Mouse (Mus musculus): ENCODE results near the gene Mfsd6. TPM values are rescaled to one million over a fixed set of nuclear protein-coding genes. Genes with fewer than 3 reads are reported as not detected.

Mfsd6 gene
- 5.2 and 6.1 TPM in 2 replicates for polyA plus RNA-seq (2015; fragmentation: Nextera tagmentation; extraction: Ambion mirVana)

DNA sequence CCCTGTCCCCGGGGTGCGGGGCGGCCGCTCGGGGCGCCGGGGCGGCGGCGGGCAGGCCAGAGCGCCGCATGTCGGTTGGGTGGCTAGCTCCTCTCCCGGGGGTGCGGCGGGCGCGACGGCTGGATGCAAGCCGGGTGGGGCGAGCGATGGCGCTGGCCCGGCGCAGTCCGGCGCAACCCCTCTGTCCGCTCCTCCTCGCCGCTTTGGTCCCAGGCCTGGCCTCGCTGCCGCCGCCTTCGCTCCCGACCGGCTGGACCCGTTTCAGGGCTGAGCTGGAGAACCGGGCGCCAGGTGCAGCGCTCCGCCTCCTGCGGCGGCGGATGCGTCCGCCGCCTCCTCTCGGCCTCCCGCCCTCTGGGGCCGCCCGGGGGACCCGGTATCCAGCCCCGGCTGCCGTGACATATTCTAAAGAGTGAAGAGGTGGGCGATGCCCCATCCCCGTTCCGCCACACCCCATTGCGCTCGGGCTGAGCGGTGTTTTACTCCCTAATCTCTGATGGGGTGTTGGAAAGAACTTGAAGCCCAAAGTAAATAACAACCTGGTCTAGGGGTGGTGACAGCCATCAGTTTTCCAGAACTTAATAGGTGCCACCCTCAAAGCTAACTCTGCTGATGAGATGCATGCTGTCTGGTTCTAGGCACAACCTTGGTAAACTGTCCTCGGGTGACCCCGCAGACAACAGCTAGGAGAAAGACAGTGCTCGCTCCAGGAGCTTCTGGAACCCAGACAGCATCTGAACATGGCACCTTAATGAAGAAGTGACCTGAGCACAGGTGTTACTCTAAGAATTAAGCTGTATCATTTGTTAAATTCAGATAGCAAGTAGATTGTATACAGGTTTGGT lies at the start of gene Mfsd6:
Gene Mfsd6, minus strand, starts transcription at position 407 of the 845 bp plus-strand sequence.
- Histone ChIP-seq H3K27me3 (ENCODE audit: control insufficient read depth, insufficient read depth, low read length) (no peaks in the 10 kb centered on the region), H3K4me3 (replicated peaks; ENCODE audit: low read length) (peak within 1 kb of the TSS; percentile 86), H3K9me3 (replicated peaks; ENCODE audit: control insufficient read depth, low read length) (no peaks in the 10 kb centered on the region), H3K4me2 (ENCODE audit: low read depth, low read length) (peak within 1 kb of the TSS; percentile 88), H3K4me1 (ENCODE audit: control insufficient read depth, insufficient read depth, low read length) (peaks cover 3% of the 10 kb centered on the region; the same call in 1 of the 2 replicates), H3K9ac (ENCODE audit: low read length) (peak within 1 kb of the TSS; percentile 75), H3K27ac (ENCODE audit: low read length) (peak within 1 kb of the TSS; percentile 58), H3K36me3 (ENCODE audit: control insufficient read depth, insufficient read depth, low read length) (no peaks in the 10 kb centered on the region)
- 2% methylated on average over 57 of the region's 63 CpGs for WGBS
- peak; percentile 84 for ATAC-seq (ENCODE audit: insufficient read depth, low FRiP score)

DNA sequence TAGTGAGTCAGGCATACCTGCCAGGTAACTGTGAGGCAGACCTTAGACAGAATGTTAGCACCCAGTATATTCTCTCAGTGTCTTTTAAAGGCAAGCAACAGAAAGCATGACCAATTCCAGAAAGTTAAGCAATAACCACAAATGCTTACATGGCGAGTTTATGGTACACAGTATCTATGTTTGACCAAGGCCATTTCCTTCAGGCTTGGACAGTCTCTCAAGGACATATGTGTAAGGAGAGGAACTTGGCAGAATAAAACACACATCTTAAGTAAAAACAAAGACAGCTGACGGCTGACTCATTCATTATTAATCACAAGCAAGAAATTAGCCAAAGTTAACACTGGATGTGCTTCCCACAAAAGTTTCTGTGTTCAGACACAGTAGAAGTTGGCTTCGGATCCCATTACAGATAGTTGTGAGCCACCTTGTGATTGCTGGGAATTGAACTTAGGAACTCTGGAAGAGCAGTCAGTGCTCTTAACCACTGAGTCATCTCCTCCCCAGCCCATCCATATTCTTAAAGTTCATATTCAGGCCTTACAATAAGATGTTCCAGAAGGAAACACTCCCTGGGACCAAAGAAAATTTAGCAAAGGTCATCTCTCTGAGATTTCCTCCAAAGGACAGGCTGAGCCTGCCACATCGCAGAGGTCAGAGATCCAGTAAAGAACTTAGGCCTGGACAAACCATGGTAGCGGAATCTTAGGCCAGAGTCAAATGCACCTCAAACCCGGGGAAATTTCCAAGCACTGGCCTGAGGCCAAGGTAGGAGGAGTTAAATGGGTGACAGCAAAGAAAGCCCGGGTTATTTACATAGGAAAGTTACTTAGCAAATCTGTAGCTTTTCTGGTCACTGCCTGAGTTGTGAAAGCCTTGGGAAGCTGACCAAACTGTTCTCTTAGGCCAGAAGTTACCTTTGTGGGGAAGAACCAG lies 38.2 kb upstream of the Mfsd6 start:
- no peak overlapping the region for H3K4me3 ChIP-seq (replicated peaks; ENCODE audit: low read length)
- no peak overlapping the region for H3K27ac ChIP-seq (ENCODE audit: low read length)
- 59% methylated on average over 7 of the region's 7 CpGs for WGBS
- H3K36me3 ChIP-seq (ENCODE audit: control insufficient read depth, insufficient read depth, low read length), result no peaks in the 10 kb centered on the region
- no peak overlapping the region for H3K9ac ChIP-seq (ENCODE audit: low read length)
- H3K4me2 ChIP-seq (ENCODE audit: low read depth, low read length), result no peak overlapping the region
- H3K27me3 ChIP-seq (ENCODE audit: control insufficient read depth, insufficient read depth, low read length), result no peaks in the 10 kb centered on the region
- no peaks in the 10 kb centered on the region for H3K4me1 ChIP-seq (ENCODE audit: control insufficient read depth, insufficient read depth, low read length)
- ATAC-seq (ENCODE audit: insufficient read depth, low FRiP score), result peak; percentile 50
- no peaks in the 10 kb centered on the region for H3K9me3 ChIP-seq (replicated peaks; ENCODE audit: control insufficient read depth, low read length)

DNA sequence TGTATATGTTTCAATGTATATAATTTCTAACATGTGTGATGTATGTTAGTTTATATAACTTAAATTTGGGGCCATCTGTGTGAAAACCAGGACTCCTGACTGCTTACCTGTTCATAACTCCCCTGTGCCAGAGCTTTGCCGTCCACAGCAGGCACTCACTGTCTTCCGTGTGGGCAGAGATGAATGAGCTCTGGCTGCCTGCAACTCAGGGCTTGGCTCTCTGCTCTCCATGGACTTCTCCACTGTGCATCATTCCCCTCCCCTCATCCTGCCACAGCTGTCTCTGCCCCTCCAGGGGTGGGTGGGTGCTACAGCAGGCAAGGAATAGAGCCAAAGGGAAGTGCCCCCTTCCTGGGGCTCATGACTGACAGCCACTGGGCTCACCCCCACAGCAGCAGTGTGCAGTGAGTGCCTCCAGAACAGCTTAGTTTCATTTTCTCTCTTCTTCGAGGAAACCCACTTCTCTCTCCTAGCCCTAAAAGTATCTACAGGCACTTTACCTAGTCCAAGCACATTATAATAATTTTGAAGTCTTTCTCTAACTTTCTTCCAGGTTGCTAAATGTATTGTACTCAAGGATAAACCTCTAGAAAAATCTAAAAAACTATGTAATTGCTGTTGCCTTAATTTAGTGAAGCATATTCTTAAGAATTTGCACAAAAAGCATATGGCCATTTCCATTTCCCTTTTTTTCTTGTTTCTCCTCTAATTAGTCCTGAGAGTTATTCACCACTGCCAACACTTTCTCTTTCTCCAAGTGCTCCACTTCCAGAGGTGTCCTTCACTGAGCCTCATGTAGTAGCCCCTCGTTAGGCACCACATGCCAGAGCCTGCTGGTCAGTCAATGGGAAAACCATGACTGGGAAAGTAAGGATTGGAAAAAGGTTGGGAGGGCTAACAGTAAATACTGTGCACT lies 36.9 kb upstream of the Mfsd6 start:
- WGBS, result 51% methylated on average over 4 of the region's 4 CpGs
- Histone ChIP-seq H3K9ac (ENCODE audit: low read length) (no peak overlapping the region), H3K36me3 (ENCODE audit: control insufficient read depth, insufficient read depth, low read length) (no peaks in the 10 kb centered on the region), H3K4me2 (ENCODE audit: low read depth, low read length) (no peak overlapping the region), H3K4me1 (ENCODE audit: control insufficient read depth, insufficient read depth, low read length) (no peaks in the 10 kb centered on the region), H3K4me3 (replicated peaks; ENCODE audit: low read length) (no peak overlapping the region), H3K9me3 (replicated peaks; ENCODE audit: control insufficient read depth, low read length) (no peaks in the 10 kb centered on the region), H3K27me3 (ENCODE audit: control insufficient read depth, insufficient read depth, low read length) (no peaks in the 10 kb centered on the region), H3K27ac (ENCODE audit: low read length) (0 out of 2 replicates have a peak overlapping the region, but pooled peaks have one; percentile 33)
- ATAC-seq (ENCODE audit: insufficient read depth, low FRiP score), result no peak

DNA sequence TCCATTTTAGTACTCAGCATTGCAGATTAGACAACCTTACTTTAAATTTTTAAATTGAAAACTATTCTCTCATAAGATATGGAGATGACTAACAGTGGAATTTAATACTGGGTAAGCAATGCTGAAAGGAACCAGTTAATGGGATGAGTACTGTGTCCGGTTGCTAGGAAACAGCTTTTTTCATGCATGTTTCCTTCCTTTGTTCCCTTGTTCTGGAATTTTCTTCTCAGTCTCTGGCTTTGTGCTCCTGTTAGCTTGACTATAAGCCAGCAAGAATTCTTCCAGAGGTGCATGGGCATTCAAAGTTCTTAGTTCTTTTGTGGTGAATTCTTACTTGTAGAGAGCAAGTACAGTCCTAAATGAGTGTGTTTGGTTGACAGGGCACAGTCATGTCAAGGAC lies 30.9 kb upstream of the Mfsd6 start:
- 87% methylated on average over 1 of the region's 1 CpGs for WGBS
- no peaks in the 10 kb centered on the region for H3K36me3 ChIP-seq (ENCODE audit: control insufficient read depth, insufficient read depth, low read length)
- no peak overlapping the region for H3K9ac ChIP-seq (ENCODE audit: low read length)
- no peaks in the 10 kb centered on the region for H3K4me1 ChIP-seq (ENCODE audit: control insufficient read depth, insufficient read depth, low read length)
- H3K9me3 ChIP-seq (replicated peaks; ENCODE audit: control insufficient read depth, low read length), result no peaks in the 10 kb centered on the region
- no peak for ATAC-seq (ENCODE audit: insufficient read depth, low FRiP score)
- H3K4me3 ChIP-seq (replicated peaks; ENCODE audit: low read length), result no peak overlapping the region
- no peak overlapping the region for H3K27ac ChIP-seq (ENCODE audit: low read length)
- no peaks in the 10 kb centered on the region for H3K27me3 ChIP-seq (ENCODE audit: control insufficient read depth, insufficient read depth, low read length)
- H3K4me2 ChIP-seq (ENCODE audit: low read depth, low read length), result no peak overlapping the region

DNA sequence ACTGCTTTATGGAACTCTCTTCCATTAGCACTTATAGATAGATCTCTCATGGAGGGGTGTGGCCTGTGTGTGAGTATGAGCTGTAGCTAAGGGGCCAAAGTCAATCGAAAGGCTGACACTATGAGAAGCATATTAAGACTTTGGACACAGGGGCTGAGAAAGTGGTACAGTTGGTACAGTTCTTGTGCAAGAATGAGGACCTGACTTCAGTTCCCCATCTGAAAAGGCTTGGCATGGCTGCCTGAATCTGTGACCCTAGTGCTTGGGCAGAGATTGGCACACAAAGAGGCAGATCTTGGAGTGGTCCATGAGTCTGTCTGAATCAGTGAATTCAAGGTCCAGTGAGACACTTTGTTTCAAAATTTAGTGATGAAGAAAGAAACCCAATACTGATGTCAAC lies 27.1 kb upstream of the Mfsd6 start:
- Histone ChIP-seq H3K9ac (ENCODE audit: low read length) (no peak overlapping the region), H3K27me3 (ENCODE audit: control insufficient read depth, insufficient read depth, low read length) (no peaks in the 10 kb centered on the region), H3K27ac (ENCODE audit: low read length) (no peak overlapping the region), H3K9me3 (replicated peaks; ENCODE audit: control insufficient read depth, low read length) (no peaks in the 10 kb centered on the region), H3K4me2 (ENCODE audit: low read depth, low read length) (no peak overlapping the region), H3K4me1 (ENCODE audit: control insufficient read depth, insufficient read depth, low read length) (no peaks in the 10 kb centered on the region), H3K36me3 (ENCODE audit: control insufficient read depth, insufficient read depth, low read length) (no peaks in the 10 kb centered on the region), H3K4me3 (replicated peaks; ENCODE audit: low read length) (no peak overlapping the region)
- 100% methylated on average over 1 of the region's 1 CpGs for WGBS
- no peak for ATAC-seq (ENCODE audit: insufficient read depth, low FRiP score)

DNA sequence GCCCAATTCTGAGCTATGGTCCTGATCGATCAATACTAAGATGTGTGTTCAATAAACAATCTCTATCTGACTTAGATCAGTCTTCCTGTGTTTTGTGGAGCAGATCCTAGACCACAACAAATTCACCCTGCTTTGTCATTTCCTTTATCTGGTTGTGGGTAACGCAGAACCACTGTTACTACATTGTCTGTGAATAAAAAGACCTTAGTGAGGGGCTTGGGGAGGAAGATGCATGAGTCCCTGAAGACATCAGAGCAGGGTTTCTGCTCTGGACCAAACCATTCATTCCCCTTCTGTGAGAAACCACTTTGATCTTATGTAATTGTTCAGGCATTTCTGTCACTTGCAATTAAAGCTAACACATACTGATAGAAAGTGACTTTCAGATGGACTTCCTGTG lies 26.6 kb upstream of the Mfsd6 start:
- H3K4me1 ChIP-seq (ENCODE audit: control insufficient read depth, insufficient read depth, low read length), result no peaks in the 10 kb centered on the region
- H3K4me2 ChIP-seq (ENCODE audit: low read depth, low read length), result no peak overlapping the region
- H3K36me3 ChIP-seq (ENCODE audit: control insufficient read depth, insufficient read depth, low read length), result no peaks in the 10 kb centered on the region
- WGBS, result 90% methylated on average over 2 of the region's 2 CpGs
- H3K27ac ChIP-seq (ENCODE audit: low read length), result no peak overlapping the region
- no peak overlapping the region for H3K9ac ChIP-seq (ENCODE audit: low read length)
- no peak for ATAC-seq (ENCODE audit: insufficient read depth, low FRiP score)
- no peaks in the 10 kb centered on the region for H3K27me3 ChIP-seq (ENCODE audit: control insufficient read depth, insufficient read depth, low read length)
- H3K9me3 ChIP-seq (replicated peaks; ENCODE audit: control insufficient read depth, low read length), result no peaks in the 10 kb centered on the region
- H3K4me3 ChIP-seq (replicated peaks; ENCODE audit: low read length), result no peak overlapping the region

DNA sequence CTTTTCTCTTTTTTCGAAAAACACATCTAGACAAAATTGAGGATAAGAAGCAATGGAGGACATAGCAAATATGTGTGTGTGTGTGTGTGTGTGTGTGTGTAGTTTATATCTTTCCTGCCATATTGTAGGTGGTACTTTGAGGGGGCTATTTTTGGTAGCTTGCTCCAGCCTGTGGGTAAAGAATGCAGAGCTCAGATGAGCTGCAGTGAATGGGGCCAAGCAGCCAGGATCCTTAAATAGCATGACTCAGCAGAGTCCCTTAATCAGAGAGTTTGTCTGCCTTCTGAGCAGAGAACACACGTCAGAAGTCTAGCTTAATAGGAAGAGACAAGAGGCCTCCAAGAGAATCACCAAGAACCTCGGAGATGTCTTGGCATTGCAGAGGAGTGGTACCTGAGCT lies 25.4 kb upstream of the Mfsd6 start:
- no peaks in the 10 kb centered on the region for H3K9me3 ChIP-seq (replicated peaks; ENCODE audit: control insufficient read depth, low read length)
- WGBS, result 68% methylated on average over 3 of the region's 3 CpGs
- H3K4me2 ChIP-seq (ENCODE audit: low read depth, low read length), result no peak overlapping the region
- ATAC-seq (ENCODE audit: insufficient read depth, low FRiP score), result no peak
- H3K4me1 ChIP-seq (ENCODE audit: control insufficient read depth, insufficient read depth, low read length), result no peaks in the 10 kb centered on the region
- no peak overlapping the region for H3K9ac ChIP-seq (ENCODE audit: low read length)
- H3K4me3 ChIP-seq (replicated peaks; ENCODE audit: low read length), result no peak overlapping the region
- no peak overlapping the region for H3K27ac ChIP-seq (ENCODE audit: low read length)
- H3K36me3 ChIP-seq (ENCODE audit: control insufficient read depth, insufficient read depth, low read length), result no peaks in the 10 kb centered on the region
- no peaks in the 10 kb centered on the region for H3K27me3 ChIP-seq (ENCODE audit: control insufficient read depth, insufficient read depth, low read length)

DNA sequence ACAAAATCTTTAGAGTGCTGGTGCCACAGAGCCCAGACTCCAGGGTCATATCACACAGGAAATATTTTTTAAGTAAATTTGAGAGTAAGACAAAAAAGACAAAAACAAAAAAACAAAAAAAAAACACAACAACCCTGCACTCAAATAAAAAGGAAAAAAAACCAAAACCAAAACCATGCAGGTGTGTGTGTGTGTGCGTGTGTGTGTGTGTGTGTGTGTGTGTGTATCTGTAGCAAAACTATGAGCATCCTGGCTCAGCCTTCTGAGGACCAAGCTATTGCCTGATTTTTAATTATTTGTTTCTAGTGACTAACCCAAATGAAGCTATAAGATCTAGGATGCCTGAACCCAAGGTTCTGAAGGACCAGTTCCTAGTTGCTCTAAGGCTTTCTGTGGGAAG lies 24.4 kb upstream of the Mfsd6 start:
- no peak for ATAC-seq (ENCODE audit: insufficient read depth, low FRiP score)
- 92% methylated on average over 1 of the region's 1 CpGs for WGBS
- Histone ChIP-seq H3K4me3 (replicated peaks; ENCODE audit: low read length) (no peak overlapping the region), H3K9ac (ENCODE audit: low read length) (no peak overlapping the region), H3K27ac (ENCODE audit: low read length) (no peak overlapping the region), H3K36me3 (ENCODE audit: control insufficient read depth, insufficient read depth, low read length) (no peaks in the 10 kb centered on the region), H3K4me1 (ENCODE audit: control insufficient read depth, insufficient read depth, low read length) (no peaks in the 10 kb centered on the region), H3K9me3 (replicated peaks; ENCODE audit: control insufficient read depth, low read length) (no peaks in the 10 kb centered on the region), H3K27me3 (ENCODE audit: control insufficient read depth, insufficient read depth, low read length) (no peaks in the 10 kb centered on the region), H3K4me2 (ENCODE audit: low read depth, low read length) (no peak overlapping the region)

Data from stomach, embryonic 16.5 days (tissue).